Mouse (Mus musculus) erythroblast, embryonic 14.5 days (primary cell): ENCODE results near the gene Olfr1342.

Experiments
- GATA1 ChIP-seq: IDR thresholded peaks from 2 replicates; pipeline ENCODE4 v1.6.1; 2012; ENCODE audit warnings: low read length, inconsistent platforms, mixed read lengths
- TAL1 ChIP-seq: IDR thresholded peaks from 3 replicates; pipeline ENCODE4 v1.6.1; 2012; ENCODE audit warnings: low read length, inconsistent platforms, mixed read lengths

- TF ChIP-seq TAL1 (no peak), GATA1 (no peak)
These were observed 47.0 kb upstream of the Olfr1342 start for GRCm38 (mm10) chr4:118739574-118739973.
